Mouse (Mus musculus): Measurements from ENCODE around the gene Vmn1r205. TPM values are rescaled to one million over a fixed set of nuclear protein-coding genes. Genes with fewer than 3 reads are reported as not detected.
"Not testable (repeated sequence)": the region's sequence is repeated elsewhere in the genome, so short reads cannot be mapped to it uniquely, and the experiment has no call there.

Gene Vmn1r205
- total RNA-seq (2021): not detected

GRCm38 (mm10) chr13:22592900-22593299 lies at the start of gene Vmn1r205:
Vmn1r205 (minus strand) TSS chr13:22593000.
- DNase-seq (ENCODE audit: low spot score in 2 of 2): no peak
- intact Hi-C loops (cut with DNase I): no loop called here

- DNase-seq (ENCODE audit: low spot score in 2 of 2); intact Hi-C loops (cut with DNase I): not testable (repeated sequence)
Observed at GRCm38 (mm10) chr13:22624151-22624550, 31.4 kb upstream of the Vmn1r205 start, which contains the start of gene Vmn1r206. Vmn1r206 (minus strand) TSS chr13:22624251.

DNA sequence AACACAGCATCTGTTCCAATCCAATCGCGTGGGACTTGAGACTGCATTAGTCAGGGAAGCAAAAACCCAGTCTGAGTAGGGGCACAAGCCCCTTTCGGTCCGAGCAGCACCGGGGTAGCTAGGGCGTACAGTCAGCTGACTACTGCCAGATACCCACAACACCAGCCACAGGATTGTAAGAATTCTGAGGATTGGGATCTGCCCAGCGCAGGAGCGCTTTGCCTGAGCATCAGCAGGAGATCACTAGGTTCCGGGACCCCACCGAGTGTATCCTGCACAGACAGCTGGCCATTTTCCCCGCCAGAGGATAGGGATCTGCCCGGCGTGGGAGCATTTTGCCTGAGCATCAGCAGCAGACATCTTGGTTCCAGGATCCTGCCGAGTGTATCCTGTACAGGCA lies 9.5 kb downstream of the Vmn1r205 start:
- DNase-seq (ENCODE audit: low spot score in 2 of 2); intact Hi-C loops (cut with DNase I): not testable (repeated sequence)

- intact Hi-C loops (cut with DNase I); DNase-seq (ENCODE audit: low spot score in 2 of 2): not testable (repeated sequence)
Observed at GRCm38 (mm10) chr13:22574911-22575310, 17.9 kb downstream of the Vmn1r205 start.

GRCm38 (mm10) chr13:22552898-22553297 lies 39.9 kb downstream of the Vmn1r205 start, which contains the start of gene Vmn1r204:
Vmn1r204 (plus strand) TSS chr13:22553198.
- intact Hi-C loops (cut with DNase I); DNase-seq (ENCODE audit: low spot score in 2 of 2): not testable (repeated sequence)

Other genes with a start within 250 kb of the Vmn1r205 start
- gene Vmn1r198, start 242.6 kb downstream of the Vmn1r205 start, total RNA-seq (2021): not detected
- not detected for gene Vmn1r199, start 213.2 kb downstream of the Vmn1r205 start, total RNA-seq (2021)
- gene Vmn1r200, start 202.6 kb downstream of the Vmn1r205 start, total RNA-seq (2021): not detected
- gene Vmn1r201, start 121.1 kb downstream of the Vmn1r205 start, total RNA-seq (2021): not detected
- gene Vmn1r202, start 87.6 kb downstream of the Vmn1r205 start, total RNA-seq (2021): under 1 TPM in 1 of 2 experiments, not detected in 1; 0.07 TPM
- gene Vmn1r203, start 74.9 kb downstream of the Vmn1r205 start, total RNA-seq (2021): not detected
- gene Vmn1r204, start 39.8 kb downstream of the Vmn1r205 start, total RNA-seq (2021): not detected
- gene Vmn1r206, start 31.3 kb upstream of the Vmn1r205 start, total RNA-seq (2021): under 1 TPM in 1 of 2 experiments, not detected in 1; 0.32 TPM
- gene Vmn1r207-ps, start 136.6 kb upstream of the Vmn1r205 start, total RNA-seq (2021): under 1 TPM; 0.07 to 0.16 TPM
- not detected for gene Vmn1r208, start 184.4 kb upstream of the Vmn1r205 start, total RNA-seq (2021)
- not detected for gene Vmn1r209, start 216.7 kb upstream of the Vmn1r205 start, total RNA-seq (2021)
- gene Vmn1r210, start 238.3 kb upstream of the Vmn1r205 start, total RNA-seq (2021): not detected